ENCODE assay signal across 7 mouse cellular contexts in genomic region chr11:50587026-50587425, GRCm38 (mm10). TPM values are rescaled to one million over a fixed set of nuclear protein-coding genes. Genes with fewer than 3 reads are reported as not detected.
DNase-seq lines count a peak whose midpoint lies in the region; ATAC-seq and TF ChIP-seq lines count a peak whose summit lies in the region.

No protein-coding gene starts in this region.

- peaks cover 63% of the 10 kb centered on the region for H3K27me3 ChIP-seq in CH12.LX (replicated peaks)

- no peak for TF ChIP-seq POLR2A in CH12.LX (IDR thresholded peaks at IDR 0.05; ENCODE audit: low read depth, low read length)

- H3K36me3 ChIP-seq in CH12.LX (replicated peaks in 1 of 2; ENCODE audit: control insufficient read depth in 1 of 2, insufficient read depth in 1 of 2, low read length in 1 of 2) = no peaks in the 10 kb centered on the region

- peak; percentile 50 for TF ChIP-seq RAD21 in CH12.LX (IDR thresholded peaks at IDR 0.05; ENCODE audit: low read depth, low read length)

- H3K9ac ChIP-seq in CH12.LX (ENCODE audit: insufficient read depth, low read depth) = no peak overlapping the region

- no peak overlapping the region for H3K4me2 ChIP-seq in CH12.LX (ENCODE audit: insufficient read depth, low read depth, poor library complexity, severe bottlenecking)

- no peak overlapping the region for H3K4me3 ChIP-seq in CH12.LX (replicated peaks in 1 of 3; ENCODE audit: low read depth in 2 of 3, low read length in 2 of 3, poor library complexity in 1 of 3)

- peak; percentile 26 to 72 for TF ChIP-seq CTCF in CH12.LX (conservative IDR thresholded peaks at IDR 0.05 in 1 of 2, IDR thresholded peaks at IDR 0.05 in 1 of 2; ENCODE audit: low read depth in 2 of 2, low read length in 2 of 2)

- dilution Hi-C loops in CH12.LX (cut with MboI; ENCODE audit: extremely low pct_ligation_motif_present, extremely low pct_unique_long_range_greater_than_20kb, low sequenced_read_pairs) = no loop called here

- in situ Hi-C loops in CH12.LX (cut with MboI; ENCODE audit: low pct_ligation_motif_present, low pct_unique_long_range_greater_than_20kb, low sequenced_read_pairs) = no loop called here

- H3K9me3 ChIP-seq in CH12.LX (replicated peaks; ENCODE audit: low read length) = peaks cover 10% of the 10 kb centered on the region

- H3K79me2 ChIP-seq in CH12.LX (replicated peaks; ENCODE audit: control insufficient read depth, extremely low read depth, insufficient read depth, poor library complexity, severe bottlenecking) = no peaks in the 10 kb centered on the region

- no peaks in the 10 kb centered on the region for H3K4me1 ChIP-seq in CH12.LX (ENCODE audit: control insufficient read depth in 1 of 2, insufficient read depth in 2 of 2)

- H3K27ac ChIP-seq in CH12.LX (ENCODE audit: insufficient read depth, low read depth) = no peak overlapping the region

- ATAC-seq in frontal cortex, adult (ENCODE audit: low TSS enrichment) = peak; percentile 74

- peak; percentile 57 to 70 for DNase-seq in layer of hippocampus, postnatal 10 days (ENCODE audit: low spot score in 2 of 2)
- DNase-seq in layer of hippocampus, adult 9-11 months = no peak
- peak; percentile 38 for DNase-seq in CH12.LX (ENCODE audit: extremely low read depth)
- peak; percentile 65 for DNase-seq in NIH3T3 (ENCODE audit: low read depth)
- peak; percentile 75 for DNase-seq in lung, postnatal 10 days
- peak; percentile 66 for DNase-seq in thymus, postnatal 14 days

- no peak for TF ChIP-seq EP300 in CH12.LX (IDR thresholded peaks at IDR 0.05; ENCODE audit: low read length)

TF ChIP-seq in CH12.LX, 34 proteins besides CTCF, POLR2A, EP300 and RAD21:
- TF ChIP-seq SMC3 (IDR thresholded peaks at IDR 0.05; ENCODE audit: low read depth, low read length) = peak; percentile 30; the same call in 1 of the 2 replicates
- TF ChIP-seq USF2 (conservative IDR thresholded peaks at IDR 0.05; ENCODE audit: low read depth, low read length) = no peak
- no peak for TF ChIP-seq SIN3A (IDR thresholded peaks at IDR 0.05; ENCODE audit: low read length)
TF ChIP-seq in CH12.LX: peak in this region for 1.

RNA-seq across cellular contexts. Expression of gene Adamts2, which starts 14.9 kb away (rescaled TPM):
- 1 to 10 TPM; 7.7 to 9.6 TPM for total RNA-seq in layer of hippocampus, postnatal 10 days (2021)
- total RNA-seq in CH12.LX (2012; rRNA removed) (not detected in 2 replicates), CH12.LX (2014; rRNA removed) (not detected in 2 replicates)
- polyA plus RNA-seq in CH12.LX (2012; ENCODE audit: insufficient read length, low read depth) = not detected in 2 replicates

Comparison
In these comparisons a context has a peak if more than half of its experiments do, and no peak if none do; other contexts are left out.
1. RNA of gene Adamts2, which starts 14.9 kb away (total RNA-seq): 7.7 to 9.6 TPM in layer of hippocampus, postnatal 10 days; not detected in CH12.LX; every median in the first group is over 4 times any median in the second.